Comparison of ENCODE assay signal across 9 mouse cellular contexts in the genomic region with DNA sequence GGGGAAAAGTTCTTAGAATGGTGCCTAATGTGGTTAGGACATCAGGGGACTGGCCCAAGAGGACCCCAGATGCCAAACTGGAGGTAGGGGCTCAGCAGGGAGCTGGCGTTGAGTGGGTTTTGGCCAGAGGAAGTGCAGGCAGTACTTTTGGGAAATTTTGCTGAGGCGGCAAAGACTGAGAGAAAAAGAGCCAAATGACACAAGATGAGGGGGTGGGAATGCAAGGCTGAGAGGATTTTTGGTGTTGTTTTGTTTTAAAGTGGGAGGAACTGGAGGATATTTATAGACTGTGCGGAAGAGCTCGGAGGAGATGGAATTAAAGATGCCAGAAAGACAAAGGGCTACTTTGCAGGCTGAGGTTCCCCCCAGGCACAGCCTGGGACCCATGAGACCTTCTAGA. TPM values are rescaled to one million over a fixed set of nuclear protein-coding genes. Genes with fewer than 3 reads are reported as not detected.
A peak's percentile ranks its signal among the peaks of the same experiment; 100 is the strongest.
DNase-seq lines count a peak whose midpoint lies in the region; ATAC-seq and TF ChIP-seq lines count a peak whose summit lies in the region.
"Had no signal": no experiment of that assay in that cellular context is flagged by ENCODE, and none has a peak within 500 bp of the region (broad histone marks: within the 10 kb centered on the region; RNA-seq: fewer than 3 reads in every experiment).

No protein-coding gene starts in this region.

- TF ChIP-seq EP300 in stomach, postnatal 0 days (optimal IDR thresholded peaks at IDR 0.05) = no peak

- no peak overlapping the region for H3K9ac ChIP-seq in lung, embryonic 16.5 days (ENCODE audit: low read length)
- H3K9ac ChIP-seq in stomach, postnatal 0 days (ENCODE audit: low read length) = no peak overlapping the region

- no peaks in the 10 kb centered on the region for H3K9me3 ChIP-seq in heart, embryonic 10.5 days
- H3K9me3 ChIP-seq in lung, embryonic 16.5 days (ENCODE audit: control insufficient read depth, low read length) = no peaks in the 10 kb centered on the region
- no peaks in the 10 kb centered on the region for H3K9me3 ChIP-seq in stomach, postnatal 0 days (ENCODE audit: control insufficient read depth, low read length)

- no peak overlapping the region for H3K27ac ChIP-seq in heart, embryonic 10.5 days
- peak overlapping the region; percentile 71 for H3K27ac ChIP-seq in lung, embryonic 16.5 days (ENCODE audit: low read length)
- peak overlapping the region; percentile 70 for H3K27ac ChIP-seq in stomach, postnatal 0 days (replicated peaks)

- intact Hi-C loops in left cerebral cortex, postnatal 4 days (cut with DNase I) = no loop called here

- peaks cover 4% of the 10 kb centered on the region; the same call in 1 of the 2 replicates for H3K4me1 ChIP-seq in heart, embryonic 10.5 days
- H3K4me1 ChIP-seq in lung, embryonic 16.5 days (replicated peaks; ENCODE audit: control insufficient read depth, insufficient read depth, low read length) = peaks cover 9% of the 10 kb centered on the region; the same call in 1 of the 2 replicates
- no peaks in the 10 kb centered on the region for H3K4me1 ChIP-seq in stomach, postnatal 0 days (replicated peaks; ENCODE audit: control insufficient read depth, insufficient read depth)

- H3K27me3 ChIP-seq in heart, embryonic 10.5 days (ENCODE audit: insufficient read depth, poor library complexity, severe bottlenecking) = no peaks in the 10 kb centered on the region
- no peaks in the 10 kb centered on the region for H3K27me3 ChIP-seq in lung, embryonic 16.5 days (ENCODE audit: control insufficient read depth, insufficient read depth, low read depth, low read length)
- no peaks in the 10 kb centered on the region for H3K27me3 ChIP-seq in stomach, postnatal 0 days (ENCODE audit: control insufficient read depth, insufficient read depth, low read length)

- H3K4me3 ChIP-seq in heart, embryonic 10.5 days = no peak overlapping the region
- no peak overlapping the region for H3K4me3 ChIP-seq in lung, embryonic 16.5 days (ENCODE audit: low read length)
- H3K4me3 ChIP-seq in stomach, postnatal 0 days (ENCODE audit: low read depth, low read length) = no peak overlapping the region

- no peak for ATAC-seq in lung, embryonic 16.5 days (ENCODE audit: low read depth)
- ATAC-seq in stomach, postnatal 0 days (ENCODE audit: low FRiP score, low TSS enrichment) = no peak

- no peak overlapping the region for H3K4me2 ChIP-seq in lung, embryonic 16.5 days (ENCODE audit: low read depth, low read length)
- 0 out of 2 replicates have a peak overlapping the region, but pooled peaks have one; percentile 14 for H3K4me2 ChIP-seq in stomach, postnatal 0 days (replicated peaks; ENCODE audit: low read depth)

- peak; percentile 97 for DNase-seq in heart, adult 11 months
- no peak for DNase-seq in heart, embryonic 10.5 days (ENCODE audit: low spot score)
- DNase-seq in lung, postnatal 25 days (ENCODE audit: low spot score) = no peak
- peak; percentile 49 for DNase-seq in kidney, adult 9 months
- DNase-seq in stomach, postnatal 0 days (ENCODE audit: low spot score) = no peak
- DNase-seq in urinary bladder, postnatal 4 days (ENCODE audit: low spot score in 2 of 2) = no peak
- DNase-seq in left cerebral cortex, postnatal 4 days = no peak
- DNase-seq: midbrain, embryonic 14.5 days had no signal

- peaks cover 30% of the 10 kb centered on the region for H3K36me3 ChIP-seq in heart, embryonic 10.5 days
- peaks cover 25% of the 10 kb centered on the region for H3K36me3 ChIP-seq in lung, embryonic 16.5 days (ENCODE audit: control insufficient read depth, insufficient read depth, low read length)
- H3K36me3 ChIP-seq in stomach, postnatal 0 days (ENCODE audit: control insufficient read depth, insufficient read depth, low read length) = peaks cover 14% of the 10 kb centered on the region; the same call in 1 of the 2 replicates

- 78% methylated on average over 4 of the region's 4 CpGs for WGBS in heart, embryonic 10.5 days
- WGBS in lung, embryonic 16.5 days = 53% methylated on average over 4 of the region's 4 CpGs
- 50% methylated on average over 4 of the region's 4 CpGs for WGBS in stomach, postnatal 0 days

- no peak for TF ChIP-seq CTCF in stomach, postnatal 0 days (IDR thresholded peaks at IDR 0.05; ENCODE audit: low read depth)

RNA-seq across cellular contexts. Expression of gene Haus3, which starts 1.4 kb away (rescaled TPM):
- 32.8 and 43.0 TPM in 2 replicates for polyA plus RNA-seq in heart, embryonic 10.5 days (2016; fragmentation: Nextera tagmentation; extraction: Ambion mirVana)
- polyA plus RNA-seq in lung, embryonic 16.5 days (2015; fragmentation: Nextera tagmentation; extraction: Ambion mirVana) = 38.1 and 40.7 TPM in 2 replicates
- 10.8 and 12.3 TPM in 2 replicates for polyA plus RNA-seq in stomach, postnatal 0 days (2015; fragmentation: Nextera tagmentation; extraction: Ambion mirVana)
- total RNA-seq in left cerebral cortex, postnatal 4 days (2021) = 1 to 10 TPM; 5.8 to 7.4 TPM

RNA-seq across cellular contexts. Expression of gene Poln, which starts 1.5 kb away (rescaled TPM):
- 0.23 and 0.64 TPM in 2 replicates for polyA plus RNA-seq in heart, embryonic 10.5 days (2016; fragmentation: Nextera tagmentation; extraction: Ambion mirVana)
- polyA plus RNA-seq in lung, embryonic 16.5 days (2015; fragmentation: Nextera tagmentation; extraction: Ambion mirVana) = 1.0 and 1.8 TPM in 2 replicates
- polyA plus RNA-seq in stomach, postnatal 0 days (2015; fragmentation: Nextera tagmentation; extraction: Ambion mirVana) = 0.07 and 0.19 TPM in 2 replicates
- total RNA-seq in left cerebral cortex, postnatal 4 days (2021) = 1 to 10 TPM in 1 of 2 experiments, under 1 TPM in 1; 0.68 to 1.7 TPM

RNA-seq across cellular contexts. Expression of gene Mxd4, which starts 16.8 kb away (rescaled TPM):
- 21.6 and 22.5 TPM in 2 replicates for polyA plus RNA-seq in heart, embryonic 10.5 days (2016; fragmentation: Nextera tagmentation; extraction: Ambion mirVana)
- polyA plus RNA-seq in lung, embryonic 16.5 days (2015; fragmentation: Nextera tagmentation; extraction: Ambion mirVana) = 57.4 and 61.1 TPM in 2 replicates
- 20.1 and 21.2 TPM in 2 replicates for polyA plus RNA-seq in stomach, postnatal 0 days (2015; fragmentation: Nextera tagmentation; extraction: Ambion mirVana)
- total RNA-seq in left cerebral cortex, postnatal 4 days (2021) = 10 to 100 TPM; 60.6 to 65.7 TPM

Comparison
In these comparisons a context has a peak if more than half of its experiments do, and no peak if none do; other contexts are left out.
1. DNase-seq: peak in heart, adult 11 months (single experiment) and kidney, adult 9 months (single experiment); none in heart, embryonic 10.5 days (single experiment), lung, postnatal 25 days (single experiment), stomach, postnatal 0 days (single experiment), urinary bladder, postnatal 4 days (0 of 2) and left cerebral cortex, postnatal 4 days (single experiment).